Mouse (Mus musculus) c-Kit-positive CD71-positive TER-119-negative erythroid progenitor cells, embryonic 14.5 days (primary cell): ENCODE data around the gene Eapp.
"Not testable (repeated sequence)": the region's sequence is repeated elsewhere in the genome, so short reads cannot be mapped to it uniquely, and the experiment has no call there.

Experiments used
- DNase-seq: peaks from one replicate; pipeline ENCODE4 v3.0.0-alpha.2; 2013; ENCODE audit warnings: low read depth

Gene Eapp

GRCm38 (mm10) chr12:54695511-54696241, at the start of gene Eapp:
Eapp (minus strand) TSS chr12:54695897.
- DNase-seq: peak; percentile 94

DNA sequence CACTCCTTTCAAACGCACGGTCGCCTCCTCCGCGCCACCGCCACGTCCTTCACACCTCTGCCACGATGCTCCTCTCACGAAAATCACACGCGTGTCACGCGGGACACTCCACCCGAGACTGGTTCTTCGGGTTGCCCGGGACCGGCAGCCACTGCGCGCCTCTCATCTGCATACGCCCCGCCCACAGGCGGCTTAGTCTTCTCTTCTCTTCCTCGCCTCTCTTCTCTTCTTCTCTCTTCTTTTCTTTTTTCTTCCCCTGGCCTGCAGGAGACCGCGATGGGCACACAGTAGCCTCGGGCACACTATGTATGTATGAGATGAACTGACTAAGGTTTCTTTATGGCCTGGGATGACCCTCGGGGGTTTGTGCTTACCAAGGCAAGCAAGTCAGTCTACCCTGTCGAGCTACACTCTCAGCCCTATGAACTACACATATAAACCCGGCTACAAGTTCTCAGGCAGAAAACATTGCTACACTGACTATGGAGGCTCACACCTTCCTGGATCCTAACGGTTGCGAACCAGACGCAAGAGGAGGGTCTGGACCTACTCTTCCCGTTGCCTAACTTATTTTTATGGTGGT, 43.1 kb upstream of the Eapp start:
- not testable (repeated sequence) for DNase-seq

- not testable (repeated sequence) for DNase-seq
Observed at GRCm38 (mm10) chr12:54737891-54738660, 42.4 kb upstream of the Eapp start.

- DNase-seq: not testable (repeated sequence)
Observed at GRCm38 (mm10) chr12:54734307-54735131, 38.8 kb upstream of the Eapp start.

GRCm38 (mm10) chr12:54729140-54730059, 33.7 kb upstream of the Eapp start:
- not testable (repeated sequence) for DNase-seq

- not testable (repeated sequence) for DNase-seq
Observed at GRCm38 (mm10) chr12:54718871-54719786, 23.4 kb upstream of the Eapp start.

- DNase-seq: not testable (repeated sequence)
Observed at GRCm38 (mm10) chr12:54717516-54717915, 21.8 kb upstream of the Eapp start.

DNA sequence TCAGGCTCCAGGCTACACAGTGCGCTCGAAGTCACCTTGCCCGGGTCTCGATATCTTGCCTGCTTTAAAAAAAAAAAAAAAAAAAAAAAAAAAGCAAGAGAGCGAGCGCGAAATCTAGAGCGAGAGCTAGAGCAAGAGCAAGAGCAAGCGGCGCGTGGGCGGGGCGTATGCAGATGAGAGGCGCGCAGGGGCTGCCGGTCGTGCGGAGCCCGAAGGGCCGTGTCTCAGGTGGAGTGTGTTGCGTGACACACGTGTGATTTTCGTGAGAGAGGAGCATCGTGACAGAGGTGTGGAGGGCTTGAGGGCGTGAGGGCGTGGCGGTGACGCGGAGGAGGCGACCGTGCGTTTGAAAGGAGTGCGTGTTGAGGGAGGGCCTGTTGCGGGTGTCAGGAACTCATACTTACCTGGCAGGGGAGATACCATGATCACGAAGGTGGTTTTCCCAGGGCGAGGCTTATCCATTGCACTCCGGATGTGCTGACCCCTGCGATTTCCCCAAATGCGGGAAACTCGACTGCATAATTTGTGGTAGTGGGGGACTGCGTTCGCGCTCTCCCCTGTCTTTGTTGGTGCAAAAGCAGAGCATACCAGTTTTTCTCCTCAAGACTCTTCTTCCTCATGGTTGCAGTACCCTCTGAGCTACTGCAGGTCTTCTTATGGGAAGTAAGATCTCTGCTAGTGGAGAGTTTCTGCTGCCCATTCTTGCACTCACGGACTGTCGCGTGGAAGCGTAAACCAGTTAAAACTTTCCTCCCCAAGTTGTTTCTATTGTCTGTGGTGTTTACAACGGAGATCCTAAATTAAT, 18.3 kb upstream of the Eapp start:
- DNase-seq: not testable (repeated sequence)

- not testable (repeated sequence) for DNase-seq
Observed at GRCm38 (mm10) chr12:54710494-54710879, 14.8 kb upstream of the Eapp start.

DNA sequence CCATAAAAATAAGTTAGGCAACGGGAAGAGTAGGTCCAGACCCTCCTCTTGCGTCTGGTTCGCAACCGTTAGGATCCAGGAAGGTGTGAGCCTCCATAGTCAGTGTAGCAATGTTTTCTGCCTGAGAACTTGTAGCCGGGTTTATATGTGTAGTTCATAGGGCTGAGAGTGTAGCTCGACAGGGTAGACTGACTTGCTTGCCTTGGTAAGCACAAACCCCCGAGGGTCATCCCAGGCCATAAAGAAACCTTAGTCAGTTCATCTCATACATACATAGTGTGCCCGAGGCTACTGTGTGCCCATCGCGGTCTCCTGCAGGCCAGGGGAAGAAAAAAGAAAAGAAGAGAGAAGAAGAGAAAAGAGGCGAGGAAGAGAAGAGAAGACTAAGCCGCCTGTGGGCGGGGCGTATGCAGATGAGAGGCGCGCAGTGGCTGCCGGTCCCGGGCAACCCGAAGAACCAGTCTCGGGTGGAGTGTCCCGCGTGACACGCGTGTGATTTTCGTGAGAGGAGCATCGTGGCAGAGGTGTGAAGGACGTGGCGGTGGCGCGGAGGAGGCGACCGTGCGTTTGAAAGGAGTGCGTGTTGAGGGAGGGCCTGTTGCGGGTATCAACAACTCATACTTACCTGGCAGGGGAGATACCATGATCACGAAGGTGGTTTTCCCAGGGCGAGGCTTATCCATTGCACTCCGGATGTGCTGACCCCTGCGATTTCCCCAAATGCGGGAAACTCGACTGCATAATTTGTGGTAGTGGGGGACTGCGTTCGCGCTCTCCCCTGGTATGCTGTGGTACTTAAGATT, 14.2 kb upstream of the Eapp start:
- DNase-seq: not testable (repeated sequence)

DNA sequence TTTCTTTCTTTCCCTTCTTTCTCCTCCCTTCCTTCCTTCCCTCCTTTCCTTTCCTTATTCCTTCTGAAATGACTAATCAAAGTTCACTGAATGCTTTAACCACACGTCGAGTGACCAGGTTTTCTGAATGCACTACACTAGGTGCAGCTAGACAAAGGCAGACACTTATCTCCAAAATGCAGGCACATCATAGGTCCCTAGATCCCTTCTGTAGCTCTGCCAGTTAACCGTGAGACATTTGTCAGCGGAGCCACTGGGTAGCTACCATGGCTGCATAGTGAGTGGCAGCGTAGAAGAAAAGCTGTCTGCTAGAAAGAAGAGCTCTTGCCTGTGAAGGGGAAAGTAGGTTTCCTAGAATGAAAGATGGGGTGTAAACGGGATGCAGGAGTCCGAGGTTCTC, 3.7 kb upstream of the Eapp start:
- DNase-seq: no peak

GRCm38 (mm10) chr12:54697791-54698250, 2.1 kb upstream of the Eapp start:
- DNase-seq: no peak

- peak; percentile 66 for DNase-seq
Observed at GRCm38 (mm10) chr12:54697003-54697597, 1.4 kb upstream of the Eapp start.

DNA sequence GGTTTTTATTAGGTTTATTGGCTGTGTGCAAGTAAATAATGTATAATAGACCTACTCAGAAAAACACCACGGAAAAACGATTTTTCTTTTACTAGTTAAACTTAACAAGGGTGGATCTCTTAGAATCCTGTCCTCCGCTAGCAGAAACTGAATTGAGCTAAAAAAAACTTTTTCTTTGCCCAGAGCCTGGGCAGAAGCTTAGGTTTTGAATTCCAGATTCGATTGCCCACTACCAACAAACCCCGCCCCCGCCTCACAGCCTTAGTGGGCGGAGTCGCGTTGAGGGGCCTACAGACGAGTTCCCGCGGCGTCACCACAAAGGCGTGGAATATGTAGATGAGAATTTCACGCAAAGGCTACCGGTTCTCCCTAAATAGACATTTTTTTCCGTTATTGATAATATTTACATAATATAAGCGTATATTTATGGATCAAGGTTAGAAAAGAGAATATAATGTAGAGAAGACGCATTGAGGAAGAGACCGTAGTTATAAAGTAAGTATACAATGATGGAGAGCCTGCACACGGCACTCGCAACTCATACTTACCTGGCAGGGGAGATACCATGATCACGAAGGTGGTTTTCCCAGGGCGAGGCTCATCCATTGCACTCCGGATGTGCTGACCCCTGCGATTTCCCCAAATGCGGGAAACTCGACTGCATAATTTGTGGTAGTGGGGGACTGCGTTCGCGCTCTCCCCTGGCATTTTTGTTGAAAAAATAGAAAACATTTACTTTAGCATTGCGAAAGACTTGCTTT, 725 bp upstream of the Eapp start:
- peak; percentile 84 for DNase-seq

DNA sequence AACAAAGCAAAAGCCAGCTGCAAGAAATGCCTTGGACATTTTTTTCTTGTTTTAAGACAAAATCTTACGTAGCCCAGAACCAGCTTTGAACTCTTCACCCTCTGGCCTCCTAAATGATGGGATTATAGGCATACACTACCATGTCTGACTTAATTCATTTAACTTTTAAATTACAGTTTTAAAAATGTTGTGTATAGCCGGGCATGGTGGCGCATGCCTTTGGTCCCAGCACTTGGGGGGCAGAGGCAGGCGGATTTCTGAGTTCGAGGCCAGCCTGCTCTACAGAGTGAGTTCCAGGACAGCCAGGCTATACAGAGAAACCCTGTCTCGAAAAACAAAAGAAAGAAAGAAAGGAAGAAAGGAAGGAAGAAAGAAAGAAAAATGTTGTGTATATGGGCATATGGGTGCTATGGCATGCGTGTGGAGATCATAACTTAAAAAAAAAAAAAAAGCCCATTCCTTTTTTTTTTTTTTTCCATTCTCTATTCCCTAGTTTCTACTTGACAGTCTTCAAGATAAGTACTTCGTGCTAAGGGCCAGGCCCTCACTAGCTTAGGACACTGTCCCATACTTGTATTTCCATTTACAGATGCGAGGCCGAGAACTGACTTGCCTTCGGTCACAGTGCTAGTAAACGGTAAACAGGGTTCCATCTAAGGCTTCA, 718 bp downstream of the Eapp start:
- no peak for DNase-seq

- no peak for DNase-seq
Observed at GRCm38 (mm10) chr12:54689082-54689481, 6.6 kb downstream of the Eapp start.
